Mouse (Mus musculus) myocyte (in vitro differentiated cells): ENCODE data around the gene Bri3. TPM values are rescaled to one million over a fixed set of nuclear protein-coding genes. Genes with fewer than 3 reads are reported as not detected.
"Not testable (repeated sequence)": the region's sequence is repeated elsewhere in the genome, so short reads cannot be mapped to it uniquely, and the experiment has no call there.

Experiments used
- H3K27me3 ChIP-seq: one replicate; pipeline ENCODE4 v1.6.1; 2011; ENCODE audit not compliant: control insufficient read depth, insufficient read depth, insufficient read length
- H3K36me3 ChIP-seq: one replicate; pipeline ENCODE4 v1.6.1; 2011; ENCODE audit not compliant: control insufficient read depth, insufficient read depth
- H3K4me2 ChIP-seq: one replicate; pipeline ENCODE4 v1.6.1; 2011; ENCODE audit warnings: low read depth, control low read depth
- H3K4me3 ChIP-seq: one replicate; pipeline ENCODE4 v1.5.1; 2011; ENCODE audit warnings: mild to moderate bottlenecking, control low read depth, moderate library complexity
- H3K79me2 ChIP-seq: one replicate; pipeline ENCODE4 v1.6.1; 2011; ENCODE audit not compliant: control insufficient read depth, insufficient read depth
- H3ac ChIP-seq: one replicate; pipeline ENCODE4 v1.6.1; 2011; ENCODE audit not compliant: control insufficient read depth, insufficient read length
- CEBPB ChIP-seq: IDR thresholded peaks from 2 replicates; pipeline ENCODE4 v1.6.1; 2011; ENCODE audit warnings: mild to moderate bottlenecking, moderate library complexity; ENCODE audit not compliant: poor library complexity, insufficient read depth, severe bottlenecking
- E2F4 ChIP-seq: IDR thresholded peaks from one replicate; pipeline ENCODE4 v1.6.1; 2011; ENCODE audit warnings: mild to moderate bottlenecking, control low read depth, moderate library complexity; ENCODE audit not compliant: insufficient read depth
- MAX ChIP-seq: IDR thresholded peaks from one replicate; pipeline ENCODE4 v1.6.1; 2011; ENCODE audit warnings: low read depth, mild to moderate bottlenecking, control low read depth
- MYOD1 ChIP-seq, 3 experiments: IDR thresholded peaks; one replicate each; pipeline ENCODE4 v1.6.1; 2011; ENCODE audit warnings: control low read depth in 2 of 3, low read depth in 2 of 3, mild to moderate bottlenecking in 2 of 3, moderate library complexity in 1 of 3; ENCODE audit not compliant: insufficient read length in 2 of 3, control insufficient read depth in 1 of 3
- MYOG ChIP-seq, 3 experiments: IDR thresholded peaks; one replicate each; pipeline ENCODE4 v1.6.1; 2011; ENCODE audit warnings: control low read depth in 2 of 3, low read depth in 2 of 3, mild to moderate bottlenecking in 2 of 3; ENCODE audit not compliant: insufficient read length in 2 of 3, control insufficient read depth in 1 of 3, insufficient read depth in 1 of 3
- POLR2A ChIP-seq: IDR thresholded peaks from one replicate; pipeline ENCODE4 v1.6.1; 2011; ENCODE audit warnings: low read depth, mild to moderate bottlenecking, control low read depth, moderate library complexity; ENCODE audit not compliant: insufficient read length
- POLR2AphosphoS2 ChIP-seq: IDR thresholded peaks from one replicate; pipeline ENCODE4 v1.6.1; 2011; ENCODE audit warnings: low read depth, control low read depth; ENCODE audit not compliant: insufficient read length
- REST ChIP-seq: IDR thresholded peaks from one replicate; pipeline ENCODE4 v1.6.1; 2011; ENCODE audit warnings: mild to moderate bottlenecking, control low read depth, moderate library complexity; ENCODE audit not compliant: insufficient read depth, insufficient read length
- SRF ChIP-seq: IDR thresholded peaks from one replicate; pipeline ENCODE4 v1.6.1; 2011; ENCODE audit warnings: low read depth; ENCODE audit not compliant: control insufficient read depth, insufficient read length
- TCF12 ChIP-seq: IDR thresholded peaks from one replicate; pipeline ENCODE4 v1.6.1; 2011; ENCODE audit warnings: mild to moderate bottlenecking, control low read depth; ENCODE audit not compliant: poor library complexity, insufficient read depth, severe bottlenecking
- TCF3 ChIP-seq: IDR thresholded peaks from one replicate; pipeline ENCODE4 v1.6.1; 2011; ENCODE audit warnings: low read depth, control low read depth; ENCODE audit not compliant: insufficient read length
- USF1 ChIP-seq: IDR thresholded peaks from one replicate; pipeline ENCODE4 v1.6.1; 2011; ENCODE audit warnings: low read depth, mild to moderate bottlenecking, control low read depth, moderate library complexity
- polyA plus RNA-seq: library from polyadenylated mRNA; unstranded; fragments of >200 nt; fragmentation: generic; extraction: Trizol; gene quantifications from one replicate; pipeline ENCODE4 v1.2.1, GENCODE M21; 2012; ENCODE audit warnings: missing spikeins

The Bri3 gene
- polyA plus RNA-seq, 1 experiment: 153 TPM

DNA sequence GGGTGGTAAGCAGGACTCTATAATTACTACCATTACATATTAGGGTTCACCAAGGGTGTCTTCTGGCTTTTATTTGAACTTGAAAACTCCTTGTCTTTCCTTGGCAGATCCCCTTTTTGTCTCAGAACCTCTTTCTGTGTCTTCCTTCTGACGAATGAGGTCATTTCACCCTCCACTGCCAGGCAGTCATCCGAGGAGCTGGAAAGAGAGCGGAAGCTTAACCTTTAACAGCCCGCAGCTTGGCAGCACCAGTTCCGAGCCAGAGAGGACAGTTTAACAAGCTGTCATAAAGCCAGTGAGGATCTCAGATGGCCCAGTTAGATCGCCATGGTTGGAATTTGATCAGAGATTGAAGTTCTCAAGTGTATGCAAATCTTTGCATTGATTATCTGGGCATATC is 116.1 kb downstream of the Bri3 start:
- H3K4me2 ChIP-seq: no peak overlapping the region
- H3K79me2 ChIP-seq: peaks cover 22% of the 10 kb centered on the region
- H3ac ChIP-seq: no peak overlapping the region
- H3K27me3 ChIP-seq: no peaks in the 10 kb centered on the region
- H3K4me3 ChIP-seq: no peak overlapping the region
- H3K36me3 ChIP-seq: no peaks in the 10 kb centered on the region
- TF ChIP-seq SRF: no peak
- no peak for TF ChIP-seq REST
- TF ChIP-seq MYOD1 (IDR thresholded peaks at IDR 0.05; ENCODE audit: control insufficient read depth in 1 of 3, insufficient read length in 2 of 3, low read depth in 2 of 3): no peak
- no peak for TF ChIP-seq POLR2A
- no peak for TF ChIP-seq USF1
- no peak for TF ChIP-seq TCF12
- TF ChIP-seq CEBPB: no peak
- TF ChIP-seq E2F4: no peak
- TF ChIP-seq MAX: no peak
- no peak for TF ChIP-seq MYOG (IDR thresholded peaks at IDR 0.05; ENCODE audit: control insufficient read depth in 1 of 3, insufficient read depth in 1 of 3, insufficient read length in 2 of 3, low read depth in 2 of 3)
- TF ChIP-seq POLR2AphosphoS2: no peak
- no peak for TF ChIP-seq TCF3

DNA sequence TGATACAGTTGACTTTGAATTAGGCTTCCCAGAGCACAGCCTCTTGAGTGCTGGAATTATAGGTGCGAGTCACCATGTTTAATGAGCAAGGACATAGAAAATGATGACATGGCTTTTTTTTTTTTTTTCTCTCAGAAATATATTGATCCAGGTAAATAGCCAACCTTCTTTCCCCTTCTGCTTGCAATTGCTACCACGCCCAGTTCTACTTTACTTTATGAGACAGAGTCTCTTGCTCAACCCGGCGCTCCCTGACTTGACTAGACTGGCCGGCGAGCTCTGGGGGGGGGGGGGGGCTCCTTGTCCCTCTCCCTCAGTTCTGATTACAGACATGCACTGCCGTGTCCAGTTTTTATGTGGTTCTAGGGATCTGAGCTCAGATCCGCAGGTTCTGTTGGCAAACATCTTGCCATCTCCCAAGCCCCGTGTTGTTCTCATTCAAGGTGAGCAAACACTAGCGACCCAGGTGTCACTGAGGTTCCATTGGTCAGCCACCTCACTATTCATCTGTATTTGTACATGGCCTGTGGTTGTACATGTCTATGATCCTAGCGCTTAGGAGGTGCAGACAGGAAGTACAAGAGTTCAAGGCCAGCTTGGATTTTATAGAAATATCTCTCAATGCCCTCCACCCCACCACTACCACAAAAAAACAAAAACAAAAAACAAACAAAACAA is 120.6 kb downstream of the Bri3 start:
- Histone ChIP-seq H3ac (no peak overlapping the region), H3K36me3 (no peaks in the 10 kb centered on the region), H3K79me2 (no peaks in the 10 kb centered on the region), H3K27me3 (no peaks in the 10 kb centered on the region), H3K4me2 (no peak overlapping the region), H3K4me3 (no peak overlapping the region)
- TF ChIP-seq MAX (no peak), MYOG (IDR thresholded peaks at IDR 0.05; ENCODE audit: control insufficient read depth in 1 of 3, insufficient read depth in 1 of 3, insufficient read length in 2 of 3, low read depth in 2 of 3) (no peak), CEBPB (no peak)

DNA sequence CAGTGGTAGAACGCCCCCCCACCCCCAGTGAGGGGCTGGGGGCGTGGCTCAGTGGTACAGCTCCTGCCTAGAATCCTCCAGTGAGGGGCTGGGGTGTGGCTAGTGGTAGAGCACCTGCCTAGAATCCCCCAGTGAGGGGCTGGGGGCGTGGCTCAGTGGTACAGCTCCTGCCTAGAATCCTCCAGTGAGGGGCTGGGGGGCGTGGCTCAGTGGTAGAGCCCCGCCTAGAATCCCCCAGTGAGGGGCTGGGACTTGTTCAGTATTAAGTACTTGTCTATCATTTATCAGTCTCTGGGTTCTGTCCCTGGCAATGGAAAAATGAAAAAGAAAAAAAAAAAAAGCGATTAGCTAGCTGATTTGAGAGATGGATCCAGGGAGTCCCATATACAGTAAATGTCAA is 122.3 kb downstream of the Bri3 start:
- H3K36me3 ChIP-seq, H3ac ChIP-seq, H3K4me3 ChIP-seq, H3K79me2 ChIP-seq, H3K4me2 ChIP-seq, H3K27me3 ChIP-seq: not testable (repeated sequence)

DNA sequence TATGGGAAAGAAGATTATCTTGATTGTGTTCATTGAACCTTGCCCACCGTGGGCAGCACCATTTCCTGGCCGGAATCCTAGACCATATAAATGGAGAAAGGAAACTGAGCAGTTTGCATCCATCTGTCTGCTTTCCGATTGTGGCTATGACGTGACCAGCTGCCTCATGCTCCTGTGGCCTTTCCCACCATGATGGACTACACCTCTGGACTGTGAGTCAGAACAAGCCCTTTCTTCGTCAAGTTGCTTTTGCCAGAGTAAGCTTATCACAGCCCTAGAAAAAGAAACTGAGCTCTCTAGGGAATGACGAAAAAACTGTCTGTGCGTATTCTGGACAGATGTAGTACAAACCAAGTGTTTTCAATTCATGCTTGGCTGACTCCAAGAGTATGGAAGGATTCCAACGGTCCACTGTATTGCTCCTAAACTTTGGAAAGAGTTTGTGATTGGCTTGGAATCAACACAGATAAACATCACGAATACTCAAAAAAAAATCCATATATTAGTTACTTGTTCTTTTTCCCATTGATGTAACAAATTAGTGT is 124.5 kb downstream of the Bri3 start:
- Histone ChIP-seq H3ac (no peak overlapping the region), H3K27me3 (no peaks in the 10 kb centered on the region), H3K4me3 (no peak overlapping the region), H3K79me2 (no peaks in the 10 kb centered on the region), H3K36me3 (no peaks in the 10 kb centered on the region), H3K4me2 (no peak overlapping the region)
- no peak for TF ChIP-seq TCF3
- no peak for TF ChIP-seq REST
- no peak for TF ChIP-seq SRF
- no peak for TF ChIP-seq MYOG (IDR thresholded peaks at IDR 0.05; ENCODE audit: control insufficient read depth in 1 of 3, insufficient read depth in 1 of 3, insufficient read length in 2 of 3, low read depth in 2 of 3)
- no peak for TF ChIP-seq MYOD1 (IDR thresholded peaks at IDR 0.05; ENCODE audit: control insufficient read depth in 1 of 3, insufficient read length in 2 of 3, low read depth in 2 of 3)
- no peak for TF ChIP-seq E2F4
- no peak for TF ChIP-seq CEBPB
- TF ChIP-seq POLR2A: no peak

DNA sequence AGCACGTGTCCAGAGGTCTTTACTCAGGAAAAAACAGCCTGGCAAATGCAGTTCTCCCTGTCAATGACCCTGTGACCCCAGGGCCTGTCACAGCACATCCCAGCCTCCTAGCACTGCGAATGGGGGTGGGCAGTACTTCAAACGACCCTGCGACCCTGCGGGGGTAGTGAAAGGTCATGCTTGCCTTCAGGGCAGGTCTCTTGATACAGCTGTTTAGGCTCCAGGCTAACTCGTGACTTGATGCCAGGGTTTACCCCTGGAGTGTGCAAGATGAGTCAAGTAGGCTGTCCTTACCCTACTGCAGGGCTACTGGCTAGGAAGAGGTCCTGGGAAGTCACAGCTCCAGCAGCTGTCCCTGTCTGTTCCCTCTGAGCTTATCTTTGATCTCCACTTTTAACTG is 126.7 kb downstream of the Bri3 start:
- Histone ChIP-seq H3K4me2 (peak overlapping the region; percentile 59), H3ac (no peak overlapping the region), H3K36me3 (no peaks in the 10 kb centered on the region), H3K27me3 (no peaks in the 10 kb centered on the region), H3K79me2 (no peaks in the 10 kb centered on the region), H3K4me3 (no peak overlapping the region)
- TF ChIP-seq MYOD1 (IDR thresholded peaks at IDR 0.05; ENCODE audit: control insufficient read depth in 1 of 3, insufficient read length in 2 of 3, low read depth in 2 of 3): peak; percentile 97 to 99 (median 98)
- TF ChIP-seq CEBPB: no peak
- TF ChIP-seq TCF12: peak; percentile 55
- TF ChIP-seq REST: no peak
- no peak for TF ChIP-seq POLR2A
- TF ChIP-seq SRF: no peak
- TF ChIP-seq POLR2AphosphoS2: no peak
- TF ChIP-seq E2F4: no peak
- no peak for TF ChIP-seq TCF3
- TF ChIP-seq MYOG (IDR thresholded peaks at IDR 0.05; ENCODE audit: control insufficient read depth in 1 of 3, insufficient read depth in 1 of 3, insufficient read length in 2 of 3, low read depth in 2 of 3): peak; percentile 17 to 70 (median 69)
- no peak for TF ChIP-seq MAX
- TF ChIP-seq USF1: no peak
